Mouse (Mus musculus) kidney, postnatal 4 days (tissue): ENCODE measurements at regions not wholly inside any gene's neighbourhood (a gene's known extent, or its start where the extent isn't known, plus 50 kb on each side); places are given as distances from the start of the nearest gene placed in this dataset.

Source experiments
- DNase-seq, 2 experiments: peaks; one replicate each; pipeline ENCODE4 v3.0.0; 2021; ENCODE audit warnings: mixed read lengths in 2 of 2

DNA sequence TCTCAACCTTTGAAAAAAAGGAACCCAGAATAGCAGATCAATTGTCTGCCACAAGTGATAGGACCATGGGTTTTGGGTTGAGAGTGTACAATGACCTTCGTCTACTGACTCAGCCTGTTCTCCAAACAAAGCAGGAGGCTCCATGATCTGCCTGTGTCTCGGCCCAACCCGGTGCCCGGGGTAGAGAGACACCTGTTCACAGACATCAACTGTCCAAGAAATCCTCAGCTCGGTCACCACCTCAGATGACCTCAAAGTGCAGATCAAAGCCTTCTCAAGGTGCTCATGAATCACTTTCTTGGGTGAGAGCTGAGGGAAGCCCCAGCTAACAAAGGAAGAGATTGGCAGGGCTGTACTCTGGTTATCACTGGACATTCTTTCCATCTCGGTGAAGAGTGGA is 108.1 kb upstream of the Ctnnb1 start:
- DNase-seq, result no peak

GRCm38 (mm10) chr9:120823397-120823796 is 105.6 kb upstream of the Ctnnb1 start:
- DNase-seq, result no peak

GRCm38 (mm10) chr9:120826266-120826665 is 102.8 kb upstream of the Ctnnb1 start:
- DNase-seq, result no peak

GRCm38 (mm10) chr9:120830526-120830925 is 98.5 kb upstream of the Ctnnb1 start:
- peak; percentile 58 to 63 for DNase-seq

DNA sequence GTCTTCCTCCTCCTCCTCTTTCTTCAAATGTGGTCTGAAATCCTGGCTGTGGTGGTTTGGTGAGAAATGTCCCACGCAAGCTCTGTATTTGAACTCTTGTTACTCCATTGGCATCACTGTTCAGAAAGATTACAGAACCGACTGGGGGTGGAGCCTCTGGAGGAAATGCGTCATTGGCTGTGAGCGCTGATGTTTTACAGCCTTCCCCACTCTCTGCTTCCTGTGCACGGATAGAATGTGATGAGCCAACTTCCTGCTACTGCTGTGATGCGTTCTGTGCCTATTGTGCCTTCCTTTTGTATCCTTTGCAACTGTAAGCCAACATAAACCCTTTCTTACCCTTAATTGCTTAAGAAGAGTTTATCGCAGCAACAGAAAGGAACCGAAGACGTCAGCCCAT is 94.8 kb upstream of the Ctnnb1 start:
- DNase-seq, result no peak

DNA sequence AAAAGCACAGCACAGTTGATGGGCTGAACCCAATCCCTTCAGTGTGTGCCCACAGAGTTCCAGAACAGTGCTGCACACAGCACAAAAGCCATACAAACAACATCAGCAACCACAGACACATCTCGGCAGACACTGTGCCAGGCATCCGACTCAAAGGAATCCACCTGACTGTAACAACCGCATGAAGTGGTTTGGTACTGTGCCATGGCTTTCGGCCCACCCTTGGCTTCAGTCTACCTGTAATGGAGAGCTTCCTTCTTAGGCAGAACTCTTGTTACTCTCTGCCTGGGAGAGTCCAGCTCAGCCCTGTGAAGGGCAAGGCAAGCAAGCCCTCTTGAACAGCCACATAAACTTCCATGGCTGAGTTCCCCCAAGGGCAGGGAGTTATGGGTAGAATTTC is 93.4 kb upstream of the Ctnnb1 start:
- no peak for DNase-seq

GRCm38 (mm10) chr9:120837431-120838150 is 91.4 kb upstream of the Ctnnb1 start:
- no peak for DNase-seq

DNA sequence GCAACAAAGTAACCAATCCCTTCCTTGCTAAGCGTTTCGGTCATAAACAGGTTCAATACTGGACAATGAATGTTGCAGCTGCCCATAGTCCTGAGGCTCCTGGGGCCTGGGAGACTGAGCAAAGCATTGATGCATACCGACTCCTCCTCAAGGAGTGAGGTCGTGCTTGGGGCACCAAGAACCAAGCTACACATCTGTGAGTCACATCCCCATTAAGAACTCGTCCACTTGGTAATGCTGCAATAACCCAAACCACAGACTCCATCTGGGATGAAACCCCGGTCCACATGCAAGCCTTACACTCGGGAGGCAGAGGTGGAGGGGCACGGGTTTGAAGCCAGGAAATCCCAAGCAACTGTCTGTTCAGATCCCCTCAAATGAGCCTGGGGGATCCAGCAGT is 85.3 kb upstream of the Ctnnb1 start:
- no peak for DNase-seq

GRCm38 (mm10) chr9:120845538-120845937 is 83.5 kb upstream of the Ctnnb1 start:
- no peak for DNase-seq

DNA sequence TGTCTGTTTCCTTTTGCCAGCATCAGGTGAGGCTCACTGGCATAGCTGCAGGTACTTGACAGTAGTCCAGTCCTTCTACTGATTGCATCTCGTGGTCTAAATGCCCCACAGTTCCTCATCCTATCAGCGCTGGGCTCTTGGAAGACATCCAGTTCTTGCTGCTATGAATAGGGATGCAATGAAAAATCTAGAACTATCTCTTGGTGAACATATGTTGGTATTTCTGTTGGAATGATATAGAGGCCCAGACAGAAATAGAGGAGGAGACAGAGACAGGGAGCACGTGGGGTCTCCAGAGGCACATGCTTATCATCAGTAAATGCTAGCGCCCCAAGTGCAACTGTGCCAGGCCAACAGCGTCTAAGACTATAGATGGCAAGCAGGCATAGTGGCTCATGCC is 81.4 kb upstream of the Ctnnb1 start:
- no peak for DNase-seq

- DNase-seq, result no peak
Measured at GRCm38 (mm10) chr9:120848962-120849361, 80.1 kb upstream of the Ctnnb1 start.

DNA sequence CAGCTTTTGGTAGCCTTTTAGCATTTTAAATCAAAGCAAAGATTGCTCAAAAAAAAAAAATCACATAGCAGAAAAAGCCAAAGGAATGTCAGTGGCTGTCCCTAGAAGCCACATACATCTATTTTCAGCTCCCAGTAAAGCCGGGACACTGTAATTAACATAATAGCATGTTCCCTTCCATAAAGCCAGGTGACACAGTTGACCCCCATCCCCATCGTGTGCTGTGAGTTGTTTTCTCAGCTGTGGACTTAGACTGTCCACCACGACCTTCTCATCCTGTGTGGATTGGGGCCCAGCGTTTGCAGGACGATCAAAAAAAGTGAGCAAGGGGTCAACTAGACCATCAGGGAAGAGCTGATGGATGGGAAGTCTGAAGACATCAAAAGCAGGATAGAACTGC is 78.9 kb upstream of the Ctnnb1 start:
- DNase-seq, result peak in 1 of 2 experiments; percentile 46

- no peak for DNase-seq
Measured at GRCm38 (mm10) chr9:120851914-120852313, 77.1 kb upstream of the Ctnnb1 start.

DNA sequence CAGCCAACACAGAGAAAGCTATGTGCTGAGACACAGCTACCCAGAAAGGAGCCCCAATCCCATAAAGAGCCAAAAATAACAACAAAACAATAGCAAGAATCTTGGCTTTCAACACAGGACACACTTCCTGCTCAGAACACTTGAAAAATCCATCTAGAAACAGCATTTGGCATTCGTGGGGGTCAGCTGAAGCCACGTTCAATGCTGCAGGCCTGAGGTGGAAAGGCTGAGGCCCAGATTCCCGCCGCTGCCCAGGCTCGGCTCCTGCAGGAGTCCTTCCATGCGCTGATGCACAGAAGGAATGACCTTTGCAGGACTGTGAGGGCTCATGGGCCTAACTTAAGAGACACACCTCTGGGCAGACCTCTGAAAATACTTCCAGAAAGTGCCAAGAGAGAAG is 76.4 kb upstream of the Ctnnb1 start:
- peak; percentile 53 to 72 for DNase-seq

DNA sequence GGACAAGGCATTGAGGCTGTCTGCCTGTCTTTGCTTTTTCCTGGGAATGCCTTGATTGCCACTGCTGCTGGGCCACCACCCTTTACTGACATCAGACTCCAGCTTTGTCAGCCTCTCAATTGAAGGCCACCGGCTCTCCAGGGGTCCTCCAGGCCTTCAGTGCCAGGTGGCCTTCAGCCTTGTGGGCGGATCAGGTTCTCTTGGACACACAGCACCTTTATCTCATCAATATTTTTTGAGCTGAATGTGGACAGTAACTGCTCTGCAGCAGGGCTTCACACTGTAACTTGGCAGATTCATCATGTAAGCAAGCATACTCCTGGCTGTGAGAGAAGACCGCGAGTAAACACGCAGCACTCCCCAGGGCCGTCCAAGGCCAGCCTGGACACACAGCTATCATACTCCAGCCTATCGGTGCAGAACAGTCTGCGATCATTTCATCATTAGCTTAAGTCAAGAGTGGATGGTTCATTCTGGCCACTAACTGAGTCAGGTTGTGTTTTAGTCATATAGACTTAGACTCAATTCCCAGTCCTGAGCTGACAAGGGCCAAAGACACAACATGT is 75.9 kb upstream of the Ctnnb1 start:
- peak in 1 of 2 experiments; percentile 18 for DNase-seq

- no peak for DNase-seq
Measured at GRCm38 (mm10) chr9:120854351-120854750, 74.7 kb upstream of the Ctnnb1 start.

GRCm38 (mm10) chr9:120855293-120856050 is 73.5 kb upstream of the Ctnnb1 start:
- no peak for DNase-seq

DNA sequence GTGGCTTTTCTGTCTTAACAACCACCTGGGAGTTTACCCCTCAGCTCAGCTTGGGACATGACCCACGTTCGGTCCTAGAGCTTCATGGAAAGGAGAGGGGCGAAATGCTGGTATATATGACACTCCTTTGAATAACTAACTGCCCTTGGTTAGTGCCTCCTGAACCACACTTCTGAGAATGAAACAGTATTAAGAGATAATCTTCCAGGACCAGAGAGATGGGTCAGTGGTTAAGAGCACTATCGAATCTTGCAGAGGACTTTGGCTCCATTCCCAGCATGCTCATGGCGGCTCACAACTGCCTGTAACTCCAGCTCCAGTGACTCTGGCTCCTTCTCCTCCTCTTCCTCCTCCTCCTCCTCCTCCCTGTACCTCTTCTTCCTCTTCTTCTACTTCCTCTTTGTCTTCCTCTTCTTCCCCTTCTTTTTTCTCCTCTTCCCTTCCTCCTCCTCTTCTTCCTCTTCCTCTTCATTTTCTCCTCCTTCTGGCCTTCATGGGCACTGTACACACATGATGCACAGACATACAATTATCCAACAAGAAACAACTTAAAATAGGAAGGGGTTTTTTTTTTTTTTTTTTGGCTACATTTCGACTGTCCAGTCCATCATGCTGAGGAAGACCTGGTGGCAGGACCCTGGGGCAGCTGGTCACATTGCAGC is 71.0 kb upstream of the Ctnnb1 start:
- no peak for DNase-seq

- DNase-seq, result no peak
Measured at GRCm38 (mm10) chr9:120860969-120861595, 67.9 kb upstream of the Ctnnb1 start.

GRCm38 (mm10) chr9:120861788-120862345 is 67.1 kb upstream of the Ctnnb1 start:
- DNase-seq, result no peak

DNA sequence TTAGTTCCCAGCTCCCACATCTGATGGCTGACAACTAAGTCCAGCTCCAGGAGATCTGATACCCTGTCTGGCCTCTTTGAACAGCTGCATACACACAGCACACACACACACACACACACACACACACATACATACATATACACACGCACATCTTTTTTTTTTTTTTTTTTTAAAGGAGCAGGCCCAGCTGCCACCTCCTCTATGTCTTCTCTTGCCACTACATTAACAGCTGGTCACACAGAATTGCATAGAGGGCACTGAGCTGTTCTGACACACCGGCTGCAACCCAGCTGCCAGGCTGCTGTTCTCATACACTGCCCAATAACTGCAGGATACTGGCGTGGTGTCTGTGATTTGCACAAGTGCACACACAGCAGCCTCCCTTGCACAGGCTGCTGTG is 64.6 kb upstream of the Ctnnb1 start:
- no peak for DNase-seq

DNA sequence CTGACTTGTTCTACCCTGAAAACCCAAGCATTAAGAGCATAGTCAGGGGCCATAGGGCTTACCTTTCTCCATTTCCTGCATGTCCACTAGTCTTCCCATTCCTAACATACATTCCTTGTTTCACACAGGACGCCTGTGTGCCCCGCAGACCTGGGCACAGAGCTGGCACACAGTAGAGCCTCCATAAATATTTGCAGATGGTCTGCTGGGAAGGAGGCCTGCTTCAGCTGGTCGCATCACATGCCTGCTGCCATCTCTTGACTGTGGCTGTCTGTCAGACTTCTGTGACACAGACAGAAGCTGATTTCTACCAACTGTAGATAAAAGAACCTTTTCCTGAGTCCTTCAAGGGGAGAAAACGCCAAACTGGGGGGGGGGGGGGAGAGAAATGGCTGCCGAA is 62.8 kb upstream of the Ctnnb1 start:
- DNase-seq, result no peak

GRCm38 (mm10) chr9:120866709-120867108 is 62.3 kb upstream of the Ctnnb1 start:
- DNase-seq, result peak; percentile 50 to 66
